Mouse (Mus musculus): Measurements from ENCODE around the gene Rbm3.

DNA sequence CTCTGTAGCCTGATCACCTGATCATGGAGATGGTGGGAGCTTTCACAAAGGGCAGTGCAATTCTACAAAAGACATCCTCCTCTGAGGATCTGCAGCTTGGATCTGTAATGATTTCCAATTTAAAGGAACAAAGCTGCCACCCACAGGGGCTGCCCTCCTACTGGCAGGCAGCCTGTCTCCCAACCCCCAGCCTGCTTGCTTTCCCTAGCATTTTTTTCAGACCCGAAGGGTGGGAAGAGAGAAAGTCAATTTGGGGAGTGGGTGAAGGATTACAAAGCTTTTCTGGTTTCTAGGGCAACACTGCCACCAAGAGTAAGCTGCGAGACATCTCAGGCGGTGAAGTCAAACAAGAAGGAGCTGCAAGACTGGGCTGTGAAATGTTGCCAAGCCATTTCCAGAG, 44.7 kb downstream of the Rbm3 start:
- TF ChIP-seq CTCF (IDR thresholded peaks at IDR 0.05; ENCODE audit: borderline replicate concordance, insufficient read depth, low read length) (no peak), POLR2A (IDR thresholded peaks at IDR 0.05; ENCODE audit: low read depth, low read length) (no peak)

Data from embryonic fibroblast, embryonic 13.5 days (primary cell).